Mouse (Mus musculus) forebrain, embryonic 16.5 days (tissue): ENCODE data around the gene Lyl1. TPM values are rescaled to one million over a fixed set of nuclear protein-coding genes. Genes with fewer than 3 reads are reported as not detected.

ENCODE experiments used
- ATAC-seq: fragments of 200-750 bp; cut with Nextera tagmentation; 2 replicates; pipeline ENCODE4 v1.8.0; 2017; ENCODE audit warnings: mild to moderate bottlenecking, moderate library complexity
- H3K27ac ChIP-seq: fragments of 300-500 bp; sonication (generic); 2 replicates; pipeline ENCODE4 v1.5.1; 2014; ENCODE audit warnings: low read length, control low read depth
- H3K27me3 ChIP-seq: fragments of 300-500 bp; sonication (generic); replicated peaks from 2 replicates; pipeline ENCODE4 v1.6.1; 2014; ENCODE audit warnings: low read length; ENCODE audit not compliant: control insufficient read depth, insufficient read depth
- H3K36me3 ChIP-seq: fragments of 300-500 bp; sonication (generic); 2 replicates; pipeline ENCODE4 v1.6.1; 2014; ENCODE audit not compliant: control insufficient read depth, insufficient read depth
- H3K4me1 ChIP-seq: fragments of 300-500 bp; sonication (generic); replicated peaks from 2 replicates; pipeline ENCODE4 v1.6.1; 2014; ENCODE audit warnings: low read length; ENCODE audit not compliant: control insufficient read depth, insufficient read depth
- H3K4me2 ChIP-seq: fragments of 300-500 bp; sonication (generic); 2 replicates; pipeline ENCODE4 v1.6.1; 2014; ENCODE audit warnings: mild to moderate bottlenecking, low read length, control low read depth
- H3K4me3 ChIP-seq: fragments of 300-500 bp; sonication (generic); replicated peaks from 2 replicates; pipeline ENCODE4 v1.5.1; 2014; ENCODE audit warnings: mild to moderate bottlenecking, low read length, control low read depth
- H3K9ac ChIP-seq: fragments of 300-500 bp; sonication (generic); replicated peaks from 2 replicates; pipeline ENCODE4 v1.6.1; 2014; ENCODE audit warnings: low read depth, low read length, control low read depth
- H3K9me3 ChIP-seq: fragments of 300-500 bp; sonication (generic); 2 replicates; pipeline ENCODE4 v1.6.1; 2016; ENCODE audit warnings: low read length; ENCODE audit not compliant: control insufficient read depth
- WGBS: fragments of 180-500 bp; shearing (Covaris S2); extraction: QIAGEN DNeasy Blood & Tissue Kit; methylation state at CpG from one replicate; pipeline ENCODE4 v1.1.7; 2014; 5-methylcytosine and 5-hydroxymethylcytosine counted together
- polyA plus RNA-seq: library from polyadenylated mRNA; unstranded; fragments of >200 nt; fragmentation: Nextera tagmentation; extraction: Ambion mirVana; gene quantifications from 2 replicates; pipeline ENCODE4 v1.2.1, GENCODE M21; 2015

Lyl1 gene
- polyA plus RNA-seq, 1 experiment from 2014 or later, result 2.6 TPM

DNA sequence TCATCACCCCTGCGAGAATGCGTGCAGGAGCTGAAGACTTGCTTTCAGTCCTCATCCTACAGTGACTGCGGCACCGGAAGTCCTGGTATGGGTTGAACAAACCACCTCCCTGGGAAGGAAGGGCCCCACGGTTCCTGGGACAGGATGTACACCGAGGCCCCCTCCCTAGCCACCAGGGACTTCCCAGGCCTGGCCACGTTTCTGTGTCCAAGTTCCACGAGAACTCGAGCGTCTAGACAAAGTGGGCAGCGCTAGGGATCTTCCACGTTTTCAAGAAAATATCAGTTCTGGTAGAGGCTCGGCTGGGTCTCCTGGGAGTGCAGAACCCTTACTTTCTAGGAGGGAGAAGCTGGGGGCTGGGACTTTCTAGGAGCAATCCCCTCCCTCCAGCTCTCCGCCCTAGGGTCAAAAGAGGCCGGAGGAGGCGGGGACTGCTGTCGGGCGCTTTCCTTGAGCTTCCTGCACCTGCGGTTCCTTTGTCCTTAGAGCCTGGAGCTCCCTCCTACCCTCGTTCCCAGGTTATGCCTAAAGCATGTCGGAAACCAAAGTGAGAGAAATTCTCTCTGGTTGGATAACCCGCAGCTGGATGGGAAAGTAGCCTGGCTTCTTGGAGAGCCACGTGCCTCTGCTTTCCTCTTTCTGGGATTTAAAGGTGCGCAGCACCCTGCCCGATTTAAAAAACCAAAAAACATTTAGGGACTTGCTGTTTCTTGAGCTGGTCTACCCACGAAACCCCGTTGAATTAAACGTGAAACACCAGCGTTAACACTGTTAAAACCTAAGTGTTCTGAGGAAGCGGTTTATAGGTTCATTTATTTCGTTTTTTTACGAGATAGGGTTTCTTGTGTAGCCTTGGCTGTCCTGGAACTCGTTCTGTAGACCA lies 41.1 kb upstream of the Lyl1 start:
- 5% methylated on average over 32 of the region's 33 CpGs for WGBS
- Histone ChIP-seq H3K4me2 (peak overlapping the region; percentile 94), H3K9me3 (no peaks in the 10 kb centered on the region), H3K27me3 (no peaks in the 10 kb centered on the region), H3K4me3 (peak overlapping the region; percentile 69), H3K9ac (peak overlapping the region; percentile 72), H3K4me1 (peaks cover 60% of the 10 kb centered on the region), H3K36me3 (no peaks in the 10 kb centered on the region), H3K27ac (peak overlapping the region; percentile 30; the same call in 1 of the 2 replicates)
- no peak for ATAC-seq

GRCm38 (mm10) chr8:84660819-84661457 lies 40.3 kb upstream of the Lyl1 start:
- ATAC-seq, result no peak
- Histone ChIP-seq H3K4me2 (peak overlapping the region; percentile 94), H3K4me1 (peaks cover 59% of the 10 kb centered on the region), H3K9ac (peak overlapping the region; percentile 72), H3K36me3 (no peaks in the 10 kb centered on the region), H3K9me3 (no peaks in the 10 kb centered on the region), H3K27me3 (no peaks in the 10 kb centered on the region), H3K4me3 (peak overlapping the region; percentile 69), H3K27ac (peak overlapping the region; percentile 14; the same call in 1 of the 2 replicates)
- WGBS, result 3% methylated on average over 20 of the region's 20 CpGs

- no peaks in the 10 kb centered on the region for H3K36me3 ChIP-seq
- no peaks in the 10 kb centered on the region for H3K27me3 ChIP-seq
- ATAC-seq, result no peak
- under 1% methylated on average over 24 of the region's 24 CpGs for WGBS
- H3K4me2 ChIP-seq, result peak overlapping the region; percentile 94
- H3K9me3 ChIP-seq, result no peaks in the 10 kb centered on the region
- peaks cover 57% of the 10 kb centered on the region for H3K4me1 ChIP-seq
- peak overlapping the region; percentile 72 for H3K9ac ChIP-seq
- H3K27ac ChIP-seq, result no peak overlapping the region; the same call in 1 of the 2 replicates
- H3K4me3 ChIP-seq, result peak overlapping the region; percentile 69
Observed at GRCm38 (mm10) chr8:84661458-84661871, 39.8 kb upstream of the Lyl1 start.

- Histone ChIP-seq H3K36me3 (no peaks in the 10 kb centered on the region), H3K4me3 (peak overlapping the region; percentile 69), H3K4me2 (peak overlapping the region; percentile 94), H3K9me3 (no peaks in the 10 kb centered on the region), H3K4me1 (peaks cover 52% of the 10 kb centered on the region), H3K27ac (peak overlapping the region; percentile 78), H3K9ac (peak overlapping the region; percentile 72), H3K27me3 (no peaks in the 10 kb centered on the region)
- ATAC-seq, result peak; percentile 11
- under 1% methylated on average over 60 of the region's 61 CpGs for WGBS
Observed at GRCm38 (mm10) chr8:84661961-84662571, 39.2 kb upstream of the Lyl1 start.

- Histone ChIP-seq H3K9me3 (no peaks in the 10 kb centered on the region), H3K4me3 (peak within 1 kb of the TSS; percentile 69), H3K4me1 (peaks cover 52% of the 10 kb centered on the region), H3K27me3 (no peaks in the 10 kb centered on the region), H3K4me2 (peak within 1 kb of the TSS; percentile 94), H3K36me3 (no peaks in the 10 kb centered on the region), H3K27ac (peak within 1 kb of the TSS; percentile 90), H3K9ac (peak within 1 kb of the TSS; percentile 72)
- ATAC-seq, result peak; percentile 81
- WGBS, result under 1% methylated on average over 27 of the region's 27 CpGs
Observed at GRCm38 (mm10) chr8:84662581-84663065, 38.6 kb upstream of the Lyl1 start, which contains the start of gene Ier2. Ier2 (minus strand) TSS chr8:84662852.

DNA sequence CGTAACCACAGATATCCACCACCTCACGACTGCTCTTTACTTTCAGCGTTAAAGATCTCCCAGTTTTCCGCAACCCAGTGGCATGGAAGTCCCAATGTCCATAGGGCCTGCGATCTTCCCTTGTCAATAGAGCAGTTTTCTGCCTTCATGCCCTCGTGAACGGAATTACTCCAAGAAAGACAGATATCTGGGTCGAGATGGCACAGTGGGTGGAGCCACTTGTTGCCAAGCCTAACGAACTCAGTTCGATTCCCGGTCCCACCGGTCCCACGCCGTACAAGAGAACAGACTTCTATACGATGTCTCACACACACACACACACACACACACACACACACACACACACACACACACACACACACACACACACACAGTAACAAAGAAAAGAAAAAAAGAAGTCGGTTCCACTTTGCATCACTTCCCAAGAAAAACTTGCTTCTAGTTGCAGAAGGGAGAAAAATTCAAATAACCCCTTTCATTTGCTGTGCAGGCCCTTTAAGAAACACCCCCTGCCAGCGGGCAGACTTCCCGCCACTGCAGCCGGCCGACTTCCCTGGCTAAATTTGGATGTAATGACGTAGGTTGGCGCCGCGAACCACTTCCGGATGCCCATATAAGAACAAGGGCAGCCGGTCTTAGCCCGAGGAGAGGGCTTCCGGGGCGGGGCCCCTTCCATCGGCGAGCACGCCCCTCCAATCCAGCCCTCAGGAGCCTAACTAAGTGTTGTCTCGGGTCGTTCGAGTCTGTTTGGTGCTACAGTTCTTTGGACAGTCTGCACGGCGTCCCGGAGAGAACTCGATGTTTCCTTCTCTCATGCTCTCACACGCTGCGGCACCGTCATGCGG lies 37.6 kb upstream of the Lyl1 start:
- no peaks in the 10 kb centered on the region for H3K9me3 ChIP-seq
- peak; percentile 77 for ATAC-seq
- H3K27me3 ChIP-seq, result no peaks in the 10 kb centered on the region
- H3K9ac ChIP-seq, result peak overlapping the region; percentile 75
- no peaks in the 10 kb centered on the region for H3K36me3 ChIP-seq
- peaks cover 52% of the 10 kb centered on the region for H3K4me1 ChIP-seq
- H3K4me2 ChIP-seq, result peak overlapping the region; percentile 94
- peak overlapping the region; percentile 69 for H3K4me3 ChIP-seq
- H3K27ac ChIP-seq, result peak overlapping the region; percentile 90
- WGBS, result 2% methylated on average over 43 of the region's 43 CpGs

GRCm38 (mm10) chr8:84664566-84665384 lies 36.5 kb upstream of the Lyl1 start:
- Histone ChIP-seq H3K4me2 (peak overlapping the region; percentile 94), H3K9ac (peak overlapping the region; percentile 75), H3K36me3 (no peaks in the 10 kb centered on the region), H3K4me3 (peak overlapping the region; percentile 69), H3K27ac (peak overlapping the region; percentile 90), H3K4me1 (peaks cover 49% of the 10 kb centered on the region), H3K9me3 (no peaks in the 10 kb centered on the region), H3K27me3 (no peaks in the 10 kb centered on the region)
- WGBS, result under 1% methylated on average over 29 of the region's 29 CpGs
- ATAC-seq, result peak; percentile 49

DNA sequence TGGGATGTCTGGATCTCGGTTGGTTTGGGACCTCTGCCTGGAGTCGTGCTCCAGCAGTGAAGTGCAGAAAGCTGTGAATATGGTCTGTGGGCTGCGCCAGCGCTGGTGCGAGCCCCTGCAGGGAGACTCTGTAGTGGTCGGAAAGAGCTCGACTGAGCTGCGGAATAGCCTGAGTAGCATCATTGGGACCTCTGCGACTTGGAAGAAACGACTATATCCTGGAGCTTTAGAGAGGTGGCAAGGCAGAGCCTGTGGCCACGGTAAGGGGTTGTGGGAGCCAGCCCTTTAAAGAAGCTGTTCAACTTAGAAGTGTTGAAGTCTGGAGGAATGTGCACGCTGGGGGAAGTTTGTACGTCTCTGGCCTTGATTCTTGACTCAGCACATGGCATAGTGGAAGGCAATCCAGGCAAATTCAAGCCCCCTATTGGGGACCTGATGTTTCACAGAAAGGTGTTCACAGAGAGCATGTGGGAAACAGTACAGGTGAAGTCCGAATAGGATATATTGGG lies 35.8 kb upstream of the Lyl1 start:
- WGBS, result 3% methylated on average over 14 of the region's 14 CpGs
- Histone ChIP-seq H3K4me3 (peak overlapping the region; percentile 69), H3K4me1 (peaks cover 42% of the 10 kb centered on the region), H3K27ac (peak overlapping the region; percentile 90), H3K9ac (peak overlapping the region; percentile 75), H3K4me2 (peak overlapping the region; percentile 94), H3K36me3 (peaks cover 4% of the 10 kb centered on the region; the same call in 1 of the 2 replicates), H3K9me3 (no peaks in the 10 kb centered on the region), H3K27me3 (no peaks in the 10 kb centered on the region)
- peak; percentile 6; the same call in 1 of the 2 replicates for ATAC-seq
